Mouse (Mus musculus) brain, embryonic 14.5 days (tissue): ENCODE data around the gene Ifih1. TPM values are rescaled to one million over a fixed set of nuclear protein-coding genes. Genes with fewer than 3 reads are reported as not detected.
A peak's percentile ranks its signal among the peaks of the same experiment; 100 is the strongest.

Experiments used
- DNase-seq: peaks from one replicate; pipeline ENCODE4 v3.0.0-alpha.2; 2011; ENCODE audit warnings: low read depth
- CTCF ChIP-seq: fragments of 200-500 bp; IDR thresholded peaks from 2 replicates; pipeline ENCODE4 v1.5.1; 2012; ENCODE audit warnings: inconsistent platforms, mild to moderate bottlenecking, moderate library complexity, borderline replicate concordance; ENCODE audit not compliant: insufficient read depth, insufficient read length; ENCODE audit errors: extremely low read depth
- POLR2A ChIP-seq: fragments of 200-500 bp; IDR thresholded peaks from 2 replicates; pipeline ENCODE4 v1.6.1; 2012; ENCODE audit warnings: mild to moderate bottlenecking, inconsistent platforms, borderline replicate concordance; ENCODE audit not compliant: poor library complexity, insufficient read depth, insufficient read length, severe bottlenecking; ENCODE audit errors: extremely low read depth
- polyA plus RNA-seq: library from polyadenylated mRNA; depleted of rRNA; stranded (reverse); fragments of >200 nt; gene quantifications from 2 replicates; pipeline ENCODE4 v1.2.3, GENCODE M21; 2012

The Ifih1 gene
- polyA plus RNA-seq, 1 experiment, result 0.72 TPM

- no peak for DNase-seq
- no peak for TF ChIP-seq CTCF
- TF ChIP-seq POLR2A, result no peak
Observed at GRCm38 (mm10) chr2:62619679-62620078, 26.4 kb downstream of the Ifih1 start.

GRCm38 (mm10) chr2:62618934-62619341, 27.1 kb downstream of the Ifih1 start:
- DNase-seq, result no peak
- TF ChIP-seq CTCF (no peak), POLR2A (no peak)

- peak; percentile 73 for DNase-seq
- TF ChIP-seq CTCF (no peak), POLR2A (no peak)
Observed at GRCm38 (mm10) chr2:62613133-62613532, 32.9 kb downstream of the Ifih1 start.

- no peak for DNase-seq
- no peak for TF ChIP-seq POLR2A
- no peak for TF ChIP-seq CTCF
Observed at GRCm38 (mm10) chr2:62606205-62606604, 39.9 kb downstream of the Ifih1 start.

GRCm38 (mm10) chr2:62603530-62603929, 42.5 kb downstream of the Ifih1 start:
- TF ChIP-seq POLR2A, result no peak
- TF ChIP-seq CTCF, result no peak
- DNase-seq, result peak; percentile 72

GRCm38 (mm10) chr2:62596586-62596985, 49.5 kb downstream of the Ifih1 start:
- TF ChIP-seq CTCF, result no peak
- TF ChIP-seq POLR2A, result no peak
- DNase-seq, result no peak

- peak; percentile 8 for DNase-seq
- no peak for TF ChIP-seq CTCF
- TF ChIP-seq POLR2A, result no peak
Observed at GRCm38 (mm10) chr2:62594491-62594890, 51.6 kb downstream of the Ifih1 start.

GRCm38 (mm10) chr2:62591555-62591954, 54.5 kb downstream of the Ifih1 start:
- DNase-seq, result no peak
- TF ChIP-seq CTCF, result no peak
- TF ChIP-seq POLR2A, result no peak

GRCm38 (mm10) chr2:62589333-62589732, 56.7 kb downstream of the Ifih1 start:
- no peak for DNase-seq
- TF ChIP-seq POLR2A, result no peak
- TF ChIP-seq CTCF, result no peak

GRCm38 (mm10) chr2:62585769-62586168, 60.3 kb downstream of the Ifih1 start:
- no peak for TF ChIP-seq CTCF
- TF ChIP-seq POLR2A, result no peak

GRCm38 (mm10) chr2:62574962-62575361, 71.1 kb downstream of the Ifih1 start:
- no peak for DNase-seq
- no peak for TF ChIP-seq CTCF
- TF ChIP-seq POLR2A, result no peak

More at GRCm38 (mm10) chr2:62585769-62586168, 60.3 kb downstream of the Ifih1 start:
- DNase-seq, result no peak

GRCm38 (mm10) chr2:62574250-62574649, 71.8 kb downstream of the Ifih1 start:
- DNase-seq, result no peak
- TF ChIP-seq CTCF (no peak), POLR2A (no peak)
